Mouse (Mus musculus) right cerebral cortex, postnatal 10 days (tissue): ENCODE results near the gene BC034090.
"Not testable (repeated sequence)": the region's sequence is repeated elsewhere in the genome, so short reads cannot be mapped to it uniquely, and the experiment has no call there.

Experiments
- DNase-seq, 2 experiments: peaks; one replicate each; pipeline ENCODE4 v3.0.0; 2021; ENCODE audit warnings: low spot score in 2 of 2

BC034090 gene

DNA sequence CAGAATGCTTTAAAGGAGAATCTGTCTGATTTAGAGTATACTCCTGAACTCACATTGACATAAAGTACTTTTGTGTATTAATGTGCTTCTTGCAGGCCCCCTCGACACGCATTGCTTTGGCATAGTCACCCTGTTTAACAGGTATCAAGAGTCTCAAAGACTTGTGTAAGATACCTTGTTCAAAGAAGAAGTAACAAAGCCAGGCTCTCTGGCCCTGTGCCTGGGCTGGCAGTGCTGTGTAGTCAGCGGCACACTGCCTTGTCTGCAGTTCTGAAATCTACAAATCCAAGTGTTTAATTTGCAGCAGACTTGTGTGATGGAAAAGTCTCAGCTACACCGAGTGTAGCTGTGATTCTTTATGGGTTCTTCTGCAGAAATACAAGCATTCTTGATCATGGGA, 47.6 kb downstream of the BC034090 start:
- DNase-seq, result peak; percentile 54 to 56

DNA sequence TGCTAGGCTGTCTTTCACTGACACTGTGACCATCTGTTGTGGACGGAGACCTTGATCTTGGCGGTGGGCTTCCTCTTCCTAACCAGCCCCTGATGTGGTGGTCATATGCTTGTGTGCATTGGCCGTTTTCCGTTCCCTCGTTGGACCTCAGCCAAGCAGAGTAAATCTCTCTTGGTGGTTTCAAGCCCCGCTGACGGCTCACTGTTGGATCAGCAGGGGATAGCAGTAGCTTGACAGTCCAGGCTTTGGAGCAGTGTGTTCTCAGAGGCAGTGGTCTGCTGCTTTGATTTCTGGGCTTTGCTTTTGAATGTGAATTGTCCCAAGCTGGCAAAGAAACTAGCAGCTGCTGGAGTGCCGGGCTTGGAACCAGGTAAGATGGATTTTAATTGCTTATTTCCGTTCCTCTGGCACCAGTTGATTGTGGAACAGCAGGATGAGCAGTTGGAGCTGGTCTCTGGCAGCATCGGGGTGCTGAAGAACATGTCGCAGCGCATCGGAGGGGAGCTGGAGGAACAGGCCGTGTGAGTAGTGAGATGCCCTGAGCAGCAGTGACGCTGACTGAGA, 51.4 kb downstream of the BC034090 start:
- peak; percentile 67 to 80 for DNase-seq

DNA sequence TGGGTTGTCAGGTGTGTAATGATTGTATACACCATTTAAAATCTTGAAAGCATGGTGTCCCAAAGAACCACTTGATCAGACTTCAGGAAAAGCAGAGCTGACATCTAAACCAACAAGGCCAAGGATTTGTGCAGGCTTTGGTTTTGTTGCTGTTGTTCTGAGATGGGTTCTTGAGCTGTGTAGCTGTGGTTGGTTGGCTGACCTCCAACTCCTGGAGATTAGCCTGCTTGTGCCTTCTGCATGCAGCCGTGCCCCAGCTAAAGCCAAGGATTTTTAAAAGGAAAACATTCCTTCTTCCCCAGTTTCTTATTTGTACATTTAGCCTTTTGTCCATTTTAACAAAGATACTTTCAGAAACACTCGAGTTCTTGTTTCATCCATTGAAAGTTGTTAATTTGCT, 52.6 kb downstream of the BC034090 start:
- peak; percentile 36 to 45 for DNase-seq

DNA sequence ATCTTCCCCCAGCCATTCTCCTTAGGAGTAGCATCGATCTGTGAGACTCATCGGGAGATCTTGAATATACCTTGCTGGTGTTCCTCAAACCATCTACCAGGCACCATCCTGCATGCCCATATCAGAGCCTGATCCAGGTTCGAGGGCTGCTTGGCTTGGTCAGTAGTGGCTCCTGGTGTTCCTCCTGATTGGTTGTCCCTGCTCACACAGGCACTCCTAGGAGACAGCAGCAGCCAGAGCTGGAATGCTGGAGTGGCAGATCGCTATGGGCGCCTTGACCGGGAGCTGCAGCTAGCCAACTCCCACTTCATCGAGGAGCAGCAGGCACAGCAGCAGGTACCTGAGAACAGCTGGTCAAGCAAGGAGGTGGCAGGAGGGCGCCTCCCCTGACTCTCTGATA, 53.0 kb downstream of the BC034090 start:
- peak in 1 of 2 experiments; percentile 31 for DNase-seq

DNA sequence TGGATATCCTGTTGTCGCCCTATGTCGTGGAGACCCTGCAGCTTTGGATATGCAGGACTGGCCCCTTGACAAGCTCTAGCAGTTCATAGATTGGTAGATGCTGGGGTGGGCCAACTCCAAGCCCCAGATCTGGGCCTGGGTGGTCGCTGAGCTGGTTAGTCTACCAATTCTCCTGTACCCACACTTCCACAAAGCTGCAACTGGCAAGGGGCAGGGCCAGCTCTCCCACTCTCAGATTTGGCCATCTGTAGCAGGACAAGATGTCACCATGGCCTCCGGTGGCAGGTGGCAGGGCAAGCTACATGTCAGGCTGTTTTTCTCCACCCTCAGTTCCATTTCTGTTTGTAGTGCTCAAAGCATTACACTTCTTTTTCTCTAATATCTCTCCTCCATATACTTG, 55.6 kb downstream of the BC034090 start:
- no peak for DNase-seq

DNA sequence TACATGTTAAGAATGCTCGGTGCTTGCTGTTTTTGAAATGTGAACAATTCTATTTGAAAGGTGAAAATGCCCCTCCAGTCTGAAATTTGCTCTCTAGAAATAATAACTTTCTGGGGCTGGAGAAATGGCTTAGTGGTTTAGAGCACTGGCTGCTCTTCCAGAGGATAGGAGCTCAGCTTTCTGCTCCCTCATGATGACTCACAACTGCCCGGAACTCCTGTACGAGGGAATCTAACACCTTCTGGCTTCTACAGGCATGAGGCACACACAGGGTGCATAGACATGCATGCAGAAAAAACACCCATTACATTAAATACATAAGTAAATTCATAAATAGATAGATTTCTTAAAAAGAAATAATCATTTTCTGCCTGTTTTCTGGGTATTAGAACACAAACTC, 60.1 kb downstream of the BC034090 start:
- no peak for DNase-seq

DNA sequence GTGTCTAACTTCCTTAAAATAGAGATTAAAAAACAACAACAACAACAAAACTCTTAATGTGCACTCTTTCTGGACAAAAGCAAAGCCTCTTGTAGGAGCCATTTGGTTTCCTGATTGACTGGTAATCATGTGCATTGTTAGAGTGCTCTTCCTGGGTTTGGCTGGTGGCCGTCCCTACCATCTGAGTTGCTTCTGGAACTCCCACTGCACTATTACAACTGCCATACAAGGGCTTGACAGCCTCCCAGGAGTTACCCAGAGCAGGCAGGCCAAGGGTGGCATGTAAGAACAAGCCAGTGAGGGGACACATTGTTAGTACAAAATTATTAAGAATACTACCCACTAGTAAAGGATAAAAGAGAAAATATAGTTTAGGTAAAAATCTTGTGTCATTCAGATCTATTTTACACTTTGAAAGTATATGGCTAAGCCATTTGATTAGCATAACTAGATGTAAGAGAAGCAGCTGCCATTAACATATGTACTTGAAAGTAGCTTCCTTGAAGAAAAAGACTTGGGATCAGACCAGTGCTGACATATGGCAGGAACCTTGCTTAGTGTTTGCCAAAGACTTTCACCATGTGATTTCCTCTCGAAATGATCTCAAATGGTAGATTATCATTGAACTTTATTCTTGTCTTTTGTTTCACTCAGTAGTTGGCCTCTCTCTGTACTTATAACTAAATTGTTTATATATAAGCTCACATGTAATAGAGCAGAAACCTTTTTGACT, 65.9 kb downstream of the BC034090 start:
- no peak for DNase-seq

DNA sequence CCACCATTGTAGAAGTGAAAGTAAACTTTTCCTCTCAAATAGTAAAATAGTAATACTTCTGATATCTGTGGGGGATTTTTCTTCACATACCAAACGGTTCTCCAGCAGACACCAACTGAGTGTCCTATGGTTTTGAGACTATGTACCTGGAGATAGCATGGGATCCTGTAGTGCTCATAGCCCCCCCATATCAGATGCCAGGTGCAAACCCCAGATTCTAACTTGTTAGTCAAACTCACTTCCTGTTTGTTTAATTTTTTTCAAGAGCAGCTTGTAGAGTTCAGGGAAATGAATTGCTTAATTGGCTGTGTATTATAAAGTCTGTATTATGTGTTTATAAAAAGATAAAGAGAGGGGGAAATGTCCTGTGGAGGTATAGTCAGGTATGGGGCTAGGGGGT, 69.8 kb downstream of the BC034090 start:
- no peak for DNase-seq

DNA sequence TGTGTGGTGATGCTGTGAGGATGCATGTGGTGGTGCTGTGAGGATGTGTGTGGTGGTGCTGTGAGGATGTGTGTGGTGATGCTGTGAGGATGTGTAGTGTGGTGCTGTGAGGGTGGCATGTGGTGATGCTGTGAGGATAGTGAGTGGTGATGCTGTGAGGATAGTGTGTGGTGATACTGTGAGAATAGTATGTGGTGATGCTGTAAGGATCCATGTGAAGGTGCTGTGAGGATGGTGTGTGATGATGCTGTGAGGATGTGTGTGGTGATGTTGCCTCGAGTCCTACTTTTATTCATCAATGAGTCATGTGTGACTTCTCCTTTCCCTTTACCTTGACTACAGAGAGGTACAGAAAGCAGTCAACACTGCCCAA, 70.6 kb downstream of the BC034090 start:
- DNase-seq, result not testable (repeated sequence)

DNA sequence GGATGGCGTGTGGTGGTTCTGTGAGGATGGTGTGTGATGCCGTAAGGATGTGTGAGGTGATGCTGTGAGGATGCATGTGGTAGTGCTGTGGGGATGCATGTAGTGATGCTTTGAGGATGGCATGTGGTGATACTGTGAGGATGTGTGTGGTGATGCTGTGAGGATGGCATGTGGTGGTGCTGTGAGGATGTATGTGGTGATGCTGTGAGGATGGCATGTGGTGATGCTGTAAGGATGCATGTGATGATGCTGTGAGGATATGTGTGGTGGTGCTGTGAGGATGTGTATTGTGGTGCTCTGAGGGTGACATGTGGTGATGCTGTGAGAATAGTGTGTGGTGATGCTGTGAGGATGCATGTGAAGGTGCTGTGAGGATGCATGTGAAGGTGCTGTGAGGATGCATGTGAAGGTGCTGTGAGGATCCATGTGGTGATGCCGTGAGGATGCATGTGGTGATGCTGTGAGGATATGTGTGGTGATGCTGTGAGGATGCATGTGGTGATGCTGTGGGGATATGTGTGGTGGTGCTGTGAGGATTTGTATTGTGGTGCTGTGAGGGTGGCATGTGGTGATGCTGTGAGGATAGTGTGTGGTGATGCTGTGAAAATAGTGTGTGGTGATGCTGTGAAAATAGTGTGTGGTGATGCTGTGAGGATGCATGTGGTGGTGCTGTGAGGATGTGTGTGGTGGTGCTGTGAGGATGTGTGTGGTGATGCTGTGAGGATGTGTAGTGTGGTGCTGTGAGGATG, 71.2 kb downstream of the BC034090 start:
- DNase-seq, result no peak

DNA sequence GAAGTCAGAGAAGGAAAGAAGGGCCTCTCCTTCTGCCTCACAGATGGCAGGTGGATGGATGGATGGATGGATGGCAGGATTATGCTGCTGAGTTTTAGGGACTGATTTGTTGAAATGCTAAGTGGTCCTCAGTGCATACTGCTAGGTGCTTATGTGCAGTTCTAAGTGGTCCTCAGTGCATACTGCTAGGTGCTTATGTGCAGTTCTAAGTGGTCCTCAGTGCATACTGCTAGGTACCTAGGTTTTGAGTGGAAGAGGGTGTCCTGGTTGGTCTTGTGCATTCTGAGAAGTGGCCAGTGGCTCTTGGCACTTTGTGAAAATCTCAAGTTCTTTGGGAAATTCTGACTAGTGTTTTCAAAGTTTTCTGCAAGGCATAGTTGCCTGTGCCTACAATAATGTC, 74.3 kb downstream of the BC034090 start:
- no peak for DNase-seq

DNA sequence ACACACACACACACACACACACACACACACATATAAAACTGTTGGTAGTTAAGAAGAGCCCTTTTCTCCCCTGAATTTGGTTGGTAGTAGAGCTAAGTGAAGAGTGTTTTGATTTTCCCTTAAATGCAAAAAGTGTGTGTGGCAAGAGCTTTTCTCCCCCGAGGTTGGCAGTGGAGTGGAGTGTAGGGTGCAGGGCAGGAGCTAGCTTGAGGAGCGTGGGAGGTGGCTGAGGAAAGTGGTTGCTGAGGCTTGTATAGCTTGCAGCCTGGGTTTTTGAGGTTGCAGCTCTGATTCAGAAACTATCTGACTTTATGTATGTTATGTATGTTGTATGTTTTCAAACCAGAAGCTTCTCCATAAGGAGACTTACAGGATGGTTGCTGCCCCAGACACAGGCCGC, 76.8 kb downstream of the BC034090 start:
- no peak for DNase-seq
